Mouse (Mus musculus) cortical plate, adult 2 months (tissue): ENCODE measurements around the gene Kyat1.

Experiments used
- CTCF ChIP-seq: fragments of 200-500 bp; IDR thresholded peaks from 2 replicates; pipeline ENCODE4 v1.5.1; 2011; ENCODE audit warnings: mild to moderate bottlenecking, control low read depth, low read length; ENCODE audit not compliant: insufficient read depth; ENCODE audit errors: extremely low read depth
- POLR2A ChIP-seq: fragments of 200-500 bp; IDR thresholded peaks from 2 replicates; pipeline ENCODE4 v1.6.1; 2011; ENCODE audit warnings: mild to moderate bottlenecking, low read length, control low read depth; ENCODE audit not compliant: insufficient read depth; ENCODE audit errors: extremely low read depth

- TF ChIP-seq CTCF: no peak
- TF ChIP-seq POLR2A: no peak
Measured at GRCm38 (mm10) chr2:30183721-30184120, 21.9 kb downstream of the Kyat1 start.
